Mouse (Mus musculus): ENCODE results near the gene Oxa1l. TPM values are rescaled to one million over a fixed set of nuclear protein-coding genes. Genes with fewer than 3 reads are reported as not detected.
"Not testable (repeated sequence)": the region's sequence is repeated elsewhere in the genome, so short reads cannot be mapped to it uniquely, and the experiment has no call there.

The Oxa1l gene
- total RNA-seq (2021): 10 to 100 TPM; 49.1 to 54.0 TPM
- long read RNA-seq, experiment 1, transcript Oxa1l-201 (10 exons, 2,538 nt): major isoform, 31 of 48 reads
- long read RNA-seq, experiment 1, partial matches to known transcripts: 15 of 48 reads
- long read RNA-seq, experiment 1, other reads (novel, unspliced or antisense): 2 of 48 reads
- long read RNA-seq, experiment 2, transcript Oxa1l-201 (10 exons, 2,538 nt): major isoform, 25 of 37 reads
- long read RNA-seq, experiment 2, partial matches to known transcripts: 11 of 37 reads
- long read RNA-seq, experiment 2, other reads (novel, unspliced or antisense): 1 of 37 reads

DNA sequence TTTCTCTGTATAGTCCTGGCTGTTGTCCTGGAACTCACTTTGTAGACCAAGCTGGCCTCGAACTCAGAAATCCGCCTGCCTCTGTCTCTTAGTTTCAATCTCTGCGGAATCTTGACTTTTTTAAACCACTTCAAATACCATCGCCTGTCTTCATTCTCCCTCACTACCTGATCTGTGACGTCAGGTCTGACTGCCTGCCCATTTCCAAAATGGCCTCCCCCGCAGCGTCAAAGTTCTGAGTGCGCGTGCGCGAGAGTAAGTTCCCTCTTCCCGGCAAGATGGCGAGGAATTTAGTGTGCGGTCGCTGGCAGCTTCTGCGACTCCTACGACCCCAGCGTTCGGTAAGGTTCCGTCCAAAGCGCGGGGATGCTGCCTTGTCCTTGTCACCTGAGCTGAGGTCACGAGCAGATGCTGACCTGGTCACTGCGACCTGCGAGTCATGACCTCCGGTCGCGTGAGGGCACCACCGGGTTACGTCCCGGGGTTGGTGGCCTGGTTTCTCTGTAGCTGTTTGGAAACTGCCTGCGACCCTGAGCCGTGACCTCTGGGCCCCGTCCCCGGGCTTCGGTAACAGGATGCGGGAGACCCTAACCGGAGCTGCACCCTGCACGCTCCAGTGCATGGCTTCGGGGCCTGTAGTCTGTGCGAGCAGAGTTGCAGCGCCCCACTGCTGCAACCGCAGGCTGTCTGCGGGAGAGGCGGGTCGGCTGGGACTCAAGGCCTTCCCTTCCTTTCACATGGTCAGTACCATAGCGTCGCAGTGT, at the start of gene Oxa1l:
Gene Oxa1l, plus strand, starts transcription at position 258 of the 764 bp plus-strand sequence.
- peak; percentile 97 for DNase-seq (ENCODE audit: low spot score)

DNA sequence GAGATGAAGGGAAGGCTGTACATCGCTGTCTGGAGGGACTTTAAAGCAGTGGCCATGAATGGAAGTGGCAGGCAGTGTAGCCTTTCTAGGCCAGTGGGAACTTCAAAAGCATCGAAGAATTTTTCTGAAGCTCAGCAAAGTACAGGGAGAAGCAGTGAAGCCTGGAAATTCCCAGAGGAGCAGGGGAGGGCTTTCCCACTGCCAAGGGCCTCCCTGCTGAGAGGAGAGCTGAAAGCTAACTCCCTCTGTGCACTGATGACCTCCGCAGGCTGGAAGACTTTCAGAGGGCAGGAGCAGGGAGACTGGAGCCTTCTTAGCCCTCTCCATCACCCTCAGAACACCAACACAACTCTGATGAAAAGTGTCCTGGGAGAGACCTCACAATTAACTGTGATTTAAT, 48.9 kb upstream of the Oxa1l start:
- DNase-seq (ENCODE audit: low spot score): no peak

DNA sequence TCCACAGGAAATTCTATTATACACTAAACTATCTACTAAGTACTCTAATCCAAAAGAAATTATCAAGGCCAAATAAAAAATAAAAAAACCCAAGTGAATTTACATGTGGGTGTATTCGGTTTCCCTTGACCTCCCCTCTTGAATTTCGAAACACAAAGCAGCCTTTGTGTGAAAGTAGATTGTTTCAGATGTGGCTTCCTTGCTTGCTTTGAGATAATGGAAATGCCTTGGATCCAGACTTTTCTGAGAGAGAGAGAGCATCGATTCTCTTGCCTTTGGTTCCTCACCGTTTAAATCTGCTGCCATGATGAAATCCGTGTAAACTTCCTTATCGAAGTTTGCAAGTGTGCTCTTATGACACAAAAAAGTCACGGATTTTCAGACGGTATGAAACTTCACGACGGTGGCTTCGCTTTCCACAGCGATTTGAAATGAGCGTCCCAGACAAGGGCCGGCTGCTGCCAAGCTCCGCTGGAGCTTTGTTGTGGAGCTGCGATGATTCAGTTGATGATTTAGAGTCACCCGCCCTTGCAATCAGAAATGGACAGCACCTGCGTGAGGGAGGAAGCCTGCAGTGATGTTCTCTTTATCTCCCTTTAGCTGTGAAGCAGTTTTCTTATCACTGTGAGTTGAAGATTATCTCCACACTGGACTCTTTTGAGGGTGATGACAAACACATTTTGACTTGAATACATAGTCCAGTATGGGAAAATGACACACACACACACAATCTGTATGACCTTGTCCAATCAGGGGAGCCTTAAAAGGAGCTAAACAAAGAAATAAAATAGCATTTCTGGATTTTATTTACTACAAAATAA, 38.9 kb upstream of the Oxa1l start:
- DNase-seq (ENCODE audit: low spot score): no peak

DNA sequence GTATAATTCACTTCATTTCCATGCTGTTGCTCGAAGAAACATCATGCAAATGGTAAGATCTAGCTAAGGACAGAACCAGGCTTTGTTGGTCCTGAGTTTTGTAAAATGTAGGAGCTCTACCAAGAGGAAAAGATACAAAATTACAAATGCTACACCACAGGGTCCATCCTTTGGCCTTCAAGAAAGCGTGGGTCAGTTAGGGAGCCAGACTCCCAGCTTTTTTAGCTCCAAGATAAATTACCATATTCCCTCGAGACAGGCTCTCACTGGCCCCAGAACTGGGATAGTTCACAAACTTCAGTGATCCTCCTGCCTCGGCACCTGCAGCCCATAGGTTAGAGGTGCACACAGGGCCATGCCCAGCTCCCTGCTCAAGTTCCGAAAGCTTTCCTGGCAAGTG, 36.1 kb upstream of the Oxa1l start:
- no peak for DNase-seq (ENCODE audit: low spot score)

DNA sequence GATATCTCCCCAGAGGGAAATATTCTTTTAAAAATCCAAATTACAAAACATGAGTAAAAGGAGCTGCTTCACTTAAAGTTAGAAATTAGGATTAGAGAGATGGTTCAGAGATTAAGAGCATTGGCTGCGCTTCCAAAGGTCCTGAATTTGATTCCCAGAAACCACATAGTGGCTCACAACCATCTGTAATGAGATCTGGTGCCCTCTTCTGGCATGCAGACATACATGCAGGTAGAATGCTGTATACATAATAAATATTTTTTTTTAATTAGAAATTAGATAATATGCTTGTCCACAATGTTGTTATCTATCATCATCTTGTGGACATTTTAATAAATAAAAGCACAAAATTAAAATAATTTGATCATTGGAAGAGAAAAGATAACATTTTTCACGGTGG, 32.1 kb upstream of the Oxa1l start:
- no peak for DNase-seq (ENCODE audit: low spot score)

DNA sequence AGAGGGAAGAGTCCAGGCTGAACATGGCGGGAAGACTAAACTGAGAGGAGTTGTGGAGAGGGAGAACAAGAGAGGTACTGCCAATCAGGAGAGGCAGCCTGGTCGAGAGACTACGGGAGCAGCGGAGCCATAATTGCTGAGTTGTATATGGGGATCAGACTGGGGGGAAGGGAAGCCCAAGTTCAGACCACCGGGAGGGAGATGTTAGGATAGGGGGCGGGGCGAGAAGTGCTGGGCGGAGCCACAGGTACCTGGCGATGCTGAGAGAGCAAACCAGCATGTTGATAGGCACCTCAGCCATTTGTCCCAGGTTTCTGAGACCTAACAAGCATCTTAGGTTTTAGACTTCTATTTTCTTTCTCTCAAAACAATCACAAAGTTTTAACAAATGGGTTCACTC, 31.4 kb upstream of the Oxa1l start:
- no peak for DNase-seq (ENCODE audit: low spot score)

DNA sequence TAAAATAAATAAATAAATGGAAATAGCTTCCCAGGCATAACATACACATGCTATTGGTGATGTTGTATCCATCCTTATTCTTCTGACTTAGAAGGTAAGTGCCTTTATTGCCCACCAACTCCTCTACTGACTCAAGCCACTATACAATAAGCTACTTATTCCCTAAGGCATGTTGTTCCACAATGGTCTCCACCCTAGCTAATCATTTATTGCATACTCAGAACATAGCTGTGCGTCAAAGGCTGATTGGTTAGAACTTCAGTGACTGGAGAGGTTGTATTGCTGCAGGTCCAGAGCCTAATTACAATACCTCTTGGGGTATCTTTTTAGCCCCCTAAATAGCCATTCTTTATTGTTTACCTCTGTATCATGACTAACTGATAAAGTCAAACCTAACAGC, 29.5 kb upstream of the Oxa1l start:
- DNase-seq (ENCODE audit: low spot score): no peak

DNA sequence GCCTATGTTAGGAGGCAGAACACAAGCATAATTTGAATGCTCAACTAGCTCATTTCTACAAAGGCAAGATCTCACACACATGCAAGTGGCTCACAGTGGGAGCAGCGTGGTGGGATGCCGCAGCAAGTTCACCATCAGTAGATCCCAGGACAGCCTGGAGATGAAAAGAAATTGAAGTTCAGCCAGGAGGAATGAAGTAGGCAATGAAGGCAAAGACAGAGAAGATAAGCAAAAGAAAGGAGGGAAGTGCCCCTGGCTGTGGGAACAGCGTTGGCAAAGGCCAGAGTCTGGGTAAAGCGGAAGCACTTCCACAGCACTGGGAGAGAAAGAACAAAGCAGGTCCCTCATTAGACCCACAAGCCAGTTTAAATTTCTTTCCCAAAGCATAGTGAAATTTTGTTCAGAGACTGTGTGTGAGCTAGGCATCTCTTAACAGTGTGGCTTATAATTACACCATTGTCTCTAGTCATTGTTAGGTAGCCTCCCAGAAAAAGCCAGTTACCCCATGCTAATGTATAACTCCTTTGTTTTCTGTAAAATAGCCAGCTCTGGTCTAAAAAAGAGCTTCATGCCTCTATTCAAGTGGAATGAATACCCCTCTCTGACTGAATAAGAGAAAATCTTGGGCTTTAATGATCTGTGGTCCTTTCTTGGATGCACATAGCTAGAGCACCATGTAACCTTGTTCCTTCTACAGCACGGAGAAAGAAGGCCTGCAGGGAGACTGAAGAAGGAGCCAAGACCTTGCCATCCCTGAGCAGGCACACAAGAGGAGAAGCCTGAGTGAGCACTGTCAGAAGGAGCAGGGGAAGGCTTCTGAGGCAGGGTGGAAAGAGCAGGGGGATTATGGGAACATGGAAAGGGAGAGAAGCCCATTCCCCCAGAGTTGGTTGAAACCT, 28.2 kb upstream of the Oxa1l start:
- no peak for DNase-seq (ENCODE audit: low spot score)

DNA sequence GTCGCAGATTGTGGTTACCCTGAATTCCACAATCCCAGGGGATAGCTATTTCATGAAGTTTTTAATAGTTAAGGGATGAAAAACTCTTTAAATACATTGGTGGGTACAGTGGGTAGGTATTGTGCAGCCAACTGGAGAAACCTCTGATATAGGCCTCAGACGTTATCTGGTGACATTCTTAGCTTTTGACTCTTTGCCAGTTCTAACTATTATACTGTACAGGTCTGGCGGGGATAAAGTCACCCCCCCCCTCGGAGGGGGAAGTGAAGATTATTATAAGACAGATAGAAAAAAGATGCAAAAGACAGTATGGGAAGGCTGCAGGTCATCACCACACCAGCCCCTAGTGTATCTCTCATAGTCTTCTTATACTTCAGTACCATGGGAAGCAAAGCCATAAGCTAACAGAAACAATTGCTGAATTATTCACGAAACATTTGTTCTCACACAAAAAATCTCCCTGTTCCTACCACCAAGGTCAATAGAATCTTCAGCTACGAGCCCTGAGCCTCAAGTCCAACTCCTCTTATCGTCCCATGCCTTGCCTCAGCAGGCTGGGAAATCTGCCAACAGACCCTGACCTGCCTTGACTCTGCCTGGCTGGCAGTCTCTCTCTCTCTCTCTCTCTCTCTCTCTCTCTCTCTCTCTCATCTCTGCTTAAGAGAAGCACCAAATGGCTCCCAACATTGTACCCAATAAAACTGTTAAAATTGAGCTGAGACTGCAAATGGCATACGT, 27.0 kb upstream of the Oxa1l start:
- no peak for DNase-seq (ENCODE audit: low spot score)

DNA sequence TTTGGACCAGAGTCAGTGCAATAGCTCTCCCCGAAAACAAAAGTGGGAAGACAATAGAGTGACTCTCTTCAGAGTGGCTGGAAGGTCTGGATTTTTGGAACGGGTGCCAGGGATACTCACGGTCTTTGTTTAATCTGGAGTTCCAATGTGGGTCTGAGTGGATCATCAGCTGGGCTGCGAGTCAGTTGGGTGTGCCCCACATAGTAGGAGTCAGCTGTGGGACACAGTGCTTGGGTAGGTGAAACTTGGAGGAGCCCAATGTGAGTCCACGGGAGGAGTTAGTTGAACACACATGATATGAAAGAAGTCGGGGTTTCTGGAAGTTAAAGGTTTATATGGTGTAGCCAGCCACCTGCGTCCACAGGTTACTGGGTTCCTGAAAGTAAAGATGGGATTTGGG, 19.8 kb upstream of the Oxa1l start:
- no peak for DNase-seq (ENCODE audit: low spot score)

DNA sequence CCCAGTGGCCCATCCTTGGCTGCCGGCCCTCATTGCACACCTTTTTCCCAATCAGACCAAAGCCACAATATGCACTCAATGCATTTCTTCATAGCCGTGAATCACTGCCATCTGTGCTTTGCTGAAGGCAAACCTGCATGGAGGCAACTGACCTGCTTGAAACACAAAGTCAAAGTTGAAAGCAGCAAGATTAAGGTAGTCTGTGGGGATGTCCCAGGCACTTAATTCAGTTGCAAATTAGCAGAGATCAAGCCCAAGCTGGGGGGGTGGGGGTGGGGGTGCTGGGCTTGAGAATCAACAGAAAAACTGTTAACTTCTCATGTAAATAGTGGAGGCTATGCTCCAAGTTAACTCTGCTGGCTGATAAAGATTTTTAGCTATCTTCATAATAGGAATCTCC, 18.8 kb upstream of the Oxa1l start:
- not testable (repeated sequence) for DNase-seq (ENCODE audit: low spot score)

DNA sequence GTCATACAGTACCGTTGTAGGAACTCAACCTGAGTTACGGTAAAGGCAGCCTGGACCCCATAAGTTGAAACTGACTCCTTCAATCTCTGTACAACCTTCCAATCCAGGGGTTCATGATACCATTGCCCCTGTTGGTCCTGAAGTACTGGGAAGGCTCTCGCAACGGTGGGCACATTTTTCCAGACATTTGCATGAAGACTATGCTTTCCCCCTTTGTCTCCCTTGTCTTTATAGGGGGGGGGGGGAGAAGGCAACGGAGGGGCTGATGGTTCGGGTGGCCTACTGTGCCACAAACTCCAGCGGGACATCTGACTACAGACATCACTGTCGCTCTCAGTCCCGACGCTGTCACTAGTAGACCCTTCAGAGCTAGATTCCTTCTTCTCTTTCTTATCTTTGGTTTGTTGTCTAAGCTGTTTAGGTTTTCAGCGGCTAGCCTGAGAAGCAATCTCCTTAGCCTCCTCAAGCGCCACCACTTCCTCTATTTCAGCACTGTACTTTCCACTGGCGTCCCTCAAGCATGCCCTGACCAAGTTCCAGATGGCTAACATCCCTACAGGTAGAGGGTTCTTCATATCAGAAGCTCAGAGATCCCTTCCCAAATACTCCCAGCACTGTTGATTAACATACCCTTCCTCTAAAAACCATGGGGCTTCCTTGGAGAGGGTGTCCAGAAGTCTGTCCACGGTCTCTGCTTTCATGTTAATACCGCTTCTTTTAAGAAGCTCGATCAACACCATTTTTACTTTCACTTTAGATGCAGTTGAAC, 9.7 kb upstream of the Oxa1l start:
- not testable (repeated sequence) for DNase-seq (ENCODE audit: low spot score)

DNA sequence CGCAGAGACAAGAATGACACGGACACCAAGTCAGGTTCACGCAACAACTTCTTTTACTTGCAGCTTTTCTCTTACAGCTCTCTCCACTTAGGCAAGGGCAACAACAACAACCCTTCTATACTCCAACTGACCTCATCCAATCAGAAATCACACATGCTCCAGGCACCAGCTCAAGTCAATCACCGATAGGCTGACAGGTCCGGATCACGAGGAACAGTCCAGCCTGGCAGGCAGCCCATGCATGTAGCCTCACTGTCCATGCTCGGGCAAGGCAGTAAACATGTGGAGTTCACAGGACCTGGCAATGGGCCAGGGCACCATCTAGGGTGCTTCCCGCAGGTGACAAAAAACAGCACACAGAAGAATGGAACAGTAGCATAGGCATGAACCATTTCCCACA, 8.3 kb upstream of the Oxa1l start:
- DNase-seq (ENCODE audit: low spot score): no peak

DNA sequence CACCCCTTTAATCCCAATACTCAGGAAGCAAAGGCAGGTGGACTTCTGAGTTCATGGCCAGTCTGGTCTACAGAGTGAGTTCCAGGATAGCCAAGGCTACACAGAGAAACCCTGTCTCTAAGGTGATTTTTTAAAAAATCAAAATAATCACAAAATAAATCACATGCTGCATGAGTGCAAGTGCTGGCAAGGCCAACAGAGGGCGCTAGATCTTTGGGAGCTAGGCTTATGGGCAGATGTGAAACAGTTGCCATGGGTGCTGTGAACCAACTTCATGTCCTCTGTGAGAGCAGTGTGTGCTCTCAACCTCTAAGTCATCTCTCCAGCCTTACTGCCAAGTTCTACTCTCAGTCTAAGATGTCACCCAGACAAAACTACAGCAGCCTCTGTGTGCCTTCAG, 6.2 kb upstream of the Oxa1l start:
- DNase-seq (ENCODE audit: low spot score): no peak

DNA sequence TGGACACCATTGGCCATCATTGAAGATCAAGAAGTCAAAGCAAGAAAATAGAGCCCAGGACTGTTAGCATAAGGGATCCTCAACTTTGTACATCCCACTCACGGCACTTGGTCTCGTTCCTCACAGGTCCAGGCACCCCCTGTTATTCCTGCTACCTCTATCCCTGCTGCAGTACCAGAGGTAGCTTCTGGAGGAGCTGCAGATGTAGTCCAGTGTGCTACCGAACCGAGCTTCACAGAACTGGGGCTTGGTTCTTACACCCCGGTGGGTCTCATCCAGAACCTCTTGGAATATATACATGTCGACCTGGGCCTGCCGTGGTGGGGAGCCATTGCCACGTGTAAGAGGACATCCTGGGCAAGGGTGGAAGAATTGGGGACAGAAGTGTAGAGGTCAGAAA, 2.5 kb downstream of the Oxa1l start:
- no peak for DNase-seq (ENCODE audit: low spot score)

DNA sequence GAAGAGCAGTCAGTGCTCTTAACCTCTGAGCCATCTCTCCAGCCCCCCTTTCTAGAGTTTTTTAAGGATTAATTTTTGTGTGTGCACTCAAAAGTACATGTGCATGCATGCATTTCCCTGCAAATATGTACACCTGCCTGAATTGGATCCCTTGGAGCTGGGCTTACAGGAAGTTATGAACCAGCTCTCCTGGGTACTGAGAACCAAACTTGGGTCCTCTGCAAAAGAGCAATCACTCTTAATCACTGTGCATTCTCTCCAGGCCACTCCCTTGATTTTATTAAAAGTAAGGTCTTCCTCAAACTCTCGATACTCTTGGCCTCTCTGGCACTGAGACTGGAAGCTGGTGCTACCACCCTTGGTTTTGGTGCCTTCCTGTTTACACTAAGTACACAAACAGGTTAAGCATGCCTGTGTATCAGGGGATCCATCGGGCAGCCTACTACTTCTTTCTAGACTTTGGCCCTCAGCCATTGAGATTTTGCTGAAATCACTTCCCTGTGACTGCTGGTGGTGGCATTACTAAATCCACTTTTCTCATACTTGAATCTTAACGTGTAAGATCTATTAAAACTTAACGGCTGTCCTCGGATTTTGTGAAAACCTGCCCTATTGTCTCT, 4.5 kb downstream of the Oxa1l start:
- no peak for DNase-seq (ENCODE audit: low spot score)

DNA sequence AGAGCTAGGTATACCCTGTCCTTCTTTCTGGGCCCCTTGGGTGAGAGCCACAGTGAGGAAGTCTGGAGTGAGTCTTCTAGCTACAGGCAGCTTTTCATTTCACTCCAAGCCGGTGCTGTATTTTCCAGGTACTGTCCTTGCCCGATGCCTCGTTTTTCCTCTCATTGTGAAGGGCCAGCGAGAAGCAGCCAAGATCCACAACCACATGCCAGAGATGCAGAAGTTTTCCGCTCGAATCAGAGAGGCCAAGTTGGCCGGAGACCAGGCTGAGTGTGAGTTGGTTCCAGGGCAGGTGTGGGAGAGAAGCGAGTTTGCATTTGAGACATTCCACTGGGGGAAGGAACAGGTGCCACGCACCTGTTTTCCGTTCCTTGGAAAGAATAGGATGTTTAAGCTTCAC, 5.9 kb downstream of the Oxa1l start:
- DNase-seq (ENCODE audit: low spot score): no peak

DNA sequence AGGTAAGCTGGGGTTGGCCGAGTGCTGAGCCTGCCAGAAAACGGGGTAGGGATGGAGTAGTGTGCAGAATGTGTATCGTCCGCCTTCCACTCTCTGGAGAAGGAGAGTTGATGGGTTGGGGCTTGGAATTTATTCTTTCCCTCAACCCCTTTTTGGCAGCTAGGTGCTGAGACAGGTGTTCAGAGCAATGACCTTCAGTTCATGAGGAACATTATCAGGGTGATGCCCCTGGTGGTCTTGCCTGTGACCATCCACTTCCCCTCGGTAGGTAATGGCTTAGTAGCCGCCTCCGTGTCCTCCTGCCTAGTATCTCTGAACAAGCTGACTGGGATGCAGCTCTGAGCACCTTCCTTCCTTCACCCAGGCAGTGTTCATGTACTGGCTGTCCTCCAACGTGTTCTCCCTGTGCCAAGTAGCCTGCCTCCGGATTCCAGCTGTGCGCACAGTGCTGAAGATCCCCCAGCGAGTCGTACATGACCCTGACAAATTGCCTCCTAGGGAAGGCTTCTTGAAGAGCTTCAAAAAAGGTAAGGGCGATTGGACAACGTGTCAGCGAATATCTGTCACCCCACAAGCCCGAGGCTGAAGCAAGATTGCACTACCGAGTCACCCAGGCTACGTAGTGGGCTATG, 6.9 kb downstream of the Oxa1l start:
- no peak for DNase-seq (ENCODE audit: low spot score)

DNA sequence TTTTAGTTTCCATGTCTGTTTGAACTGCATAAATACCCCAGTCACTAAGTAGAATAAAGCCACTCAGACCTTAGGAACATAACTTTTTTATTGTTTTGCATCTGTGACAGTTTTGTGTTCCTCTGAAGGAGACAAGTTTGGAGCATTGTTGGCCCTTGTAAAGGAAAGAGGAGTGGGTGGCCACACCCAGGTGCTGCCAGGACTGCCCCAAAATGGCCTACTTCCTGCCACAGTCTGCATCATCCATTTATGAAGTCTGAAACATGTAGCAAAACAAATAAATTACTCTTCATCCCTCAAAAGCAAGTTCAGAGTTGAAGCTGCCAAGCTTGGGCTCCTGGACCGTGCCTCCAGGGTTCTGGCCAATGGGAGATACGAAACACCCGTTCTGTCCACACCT, 8.7 kb downstream of the Oxa1l start:
- no peak for DNase-seq (ENCODE audit: low spot score)

Measured in gastrocnemius, adult 18-20 months (tissue).